Mouse (Mus musculus): ENCODE results near the gene Tent4a.

- TF ChIP-seq CTCF (IDR thresholded peaks at IDR 0.05; ENCODE audit: extremely low read depth, insufficient read length, insufficient replicate concordance, low read depth, low read length) (peak; percentile 55; the same call in 1 of the 2 replicates), POLR2A (IDR thresholded peaks at IDR 0.05; ENCODE audit: low read depth, low read length) (no peak)
These were observed 73.6 kb downstream of the Tent4a start for GRCm38 (mm10) chr13:69460635-69461465.
